Mouse (Mus musculus): ENCODE measurements at regions not wholly inside any gene's neighbourhood (a gene's known extent, or its start where the extent isn't known, plus 50 kb on each side); places are given as distances from the start of the nearest gene placed in this dataset.

- DNase-seq (ENCODE audit: low read depth, low spot score) = no peak
Measured at GRCm38 (mm10) chr6:107797845-107798244, 267.0 kb upstream of the Setmar start.

- no peak for DNase-seq (ENCODE audit: low read depth, low spot score)
Measured at GRCm38 (mm10) chr6:107803056-107803455, 261.8 kb upstream of the Setmar start.

All from brain, embryonic 18.5 days (tissue).